Mouse (Mus musculus) brain, embryonic 14.5 days (tissue): ENCODE results near the gene Hnrnpdl. TPM values are rescaled to one million over a fixed set of nuclear protein-coding genes. Genes with fewer than 3 reads are reported as not detected.

Source experiments
- DNase-seq: peaks from one replicate; pipeline ENCODE4 v3.0.0-alpha.2; 2011; ENCODE audit warnings: low read depth
- CTCF ChIP-seq: fragments of 200-500 bp; IDR thresholded peaks from 2 replicates; pipeline ENCODE4 v1.5.1; 2012; ENCODE audit warnings: inconsistent platforms, mild to moderate bottlenecking, moderate library complexity, borderline replicate concordance; ENCODE audit not compliant: insufficient read depth, insufficient read length; ENCODE audit errors: extremely low read depth
- POLR2A ChIP-seq: fragments of 200-500 bp; IDR thresholded peaks from 2 replicates; pipeline ENCODE4 v1.6.1; 2012; ENCODE audit warnings: mild to moderate bottlenecking, inconsistent platforms, borderline replicate concordance; ENCODE audit not compliant: poor library complexity, insufficient read depth, insufficient read length, severe bottlenecking; ENCODE audit errors: extremely low read depth
- polyA plus RNA-seq: library from polyadenylated mRNA; depleted of rRNA; stranded (reverse); fragments of >200 nt; gene quantifications from 2 replicates; pipeline ENCODE4 v1.2.3, GENCODE M21; 2012

Hnrnpdl gene
- polyA plus RNA-seq, 1 experiment = 454 TPM

DNA sequence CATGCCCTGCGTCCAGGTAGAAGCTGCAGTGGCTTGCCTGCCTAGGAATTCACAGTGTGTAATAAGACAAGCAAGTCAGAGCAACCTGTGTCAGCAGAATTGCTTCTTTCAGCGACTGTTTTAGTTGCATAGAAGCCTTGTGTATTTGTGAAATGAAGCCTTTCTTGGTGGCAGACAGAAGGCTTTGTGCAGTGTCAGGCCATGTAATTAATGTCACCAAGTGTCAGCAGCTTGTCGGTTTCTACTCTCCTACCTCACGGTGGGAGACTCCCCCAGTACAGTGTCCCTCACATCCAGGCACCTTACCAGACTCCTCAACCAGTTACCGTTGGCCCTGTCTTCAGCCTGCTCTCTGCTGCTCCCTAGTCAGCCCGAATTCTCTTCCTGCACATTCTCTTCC is 19.9 kb upstream of the Hnrnpdl start:
- no peak for TF ChIP-seq CTCF
- no peak for TF ChIP-seq POLR2A
- peak; percentile 66 for DNase-seq

DNA sequence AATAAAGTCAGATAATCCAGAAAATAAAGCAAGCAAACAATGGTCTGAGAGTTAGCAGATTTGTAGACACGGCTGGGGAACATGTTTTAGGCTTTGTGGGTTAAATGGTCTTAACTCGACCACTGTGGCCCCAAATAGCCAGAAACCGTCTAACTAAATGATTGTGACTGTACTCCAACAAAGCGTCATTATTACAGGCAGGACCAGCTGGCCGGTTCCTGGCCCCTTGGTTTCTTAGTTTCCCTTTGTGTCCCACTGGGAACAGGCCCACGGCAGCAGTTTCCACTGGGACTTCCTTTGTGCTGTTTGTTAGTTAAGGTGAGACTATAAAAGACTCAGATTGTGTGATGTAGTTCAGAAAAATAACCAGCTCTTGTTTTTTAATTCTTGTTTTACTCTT is 19.3 kb upstream of the Hnrnpdl start:
- TF ChIP-seq POLR2A (no peak), CTCF (no peak)
- peak; percentile 55 for DNase-seq

DNA sequence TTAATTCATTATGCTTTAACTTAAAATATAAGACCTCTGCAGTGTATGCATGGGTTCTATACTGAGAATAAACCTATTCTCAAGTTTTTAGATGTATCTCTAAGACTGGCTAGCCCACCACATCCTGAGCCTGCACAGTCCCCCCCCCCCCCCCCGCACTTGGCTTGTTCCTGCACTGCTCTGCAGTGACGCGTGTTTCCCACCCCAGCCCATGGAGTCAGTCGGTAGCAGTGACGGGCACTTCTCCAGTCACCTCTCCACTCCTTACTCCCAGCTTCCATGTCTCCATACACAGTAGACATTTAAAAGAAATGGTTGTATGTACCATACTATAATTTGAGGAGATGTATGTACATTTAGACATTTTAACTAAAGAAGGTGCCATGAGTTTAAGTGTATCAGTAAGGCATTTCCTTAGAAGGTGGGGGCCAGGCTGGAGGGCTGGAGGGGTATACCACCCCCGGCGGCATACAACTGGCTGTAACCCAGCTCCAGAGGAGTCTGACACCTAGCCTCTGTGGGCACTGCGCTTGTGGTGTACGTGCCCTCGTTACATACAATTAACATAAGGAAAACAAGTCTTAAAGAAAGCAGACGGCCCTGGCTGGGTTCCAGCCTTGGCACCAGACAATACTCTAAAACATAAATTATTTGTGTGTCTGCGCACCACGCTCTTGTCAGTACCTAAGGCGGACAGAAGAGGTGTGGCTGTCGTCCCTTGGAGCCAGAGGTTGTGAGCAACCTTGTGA is 18.2 kb upstream of the Hnrnpdl start:
- TF ChIP-seq POLR2A = no peak
- no peak for TF ChIP-seq CTCF
- peak; percentile 87 for DNase-seq

- no peak for DNase-seq
- TF ChIP-seq POLR2A (no peak), CTCF (no peak)
Observed at GRCm38 (mm10) chr5:100055866-100056369, 16.5 kb upstream of the Hnrnpdl start.

- no peak for DNase-seq
- TF ChIP-seq POLR2A = no peak
- TF ChIP-seq CTCF = no peak
Observed at GRCm38 (mm10) chr5:100054807-100055547, 15.5 kb upstream of the Hnrnpdl start.

GRCm38 (mm10) chr5:100052728-100053127 is 13.3 kb upstream of the Hnrnpdl start:
- TF ChIP-seq POLR2A (no peak), CTCF (no peak)
- DNase-seq = no peak

- no peak for TF ChIP-seq POLR2A
- TF ChIP-seq CTCF = no peak
- DNase-seq = no peak
Observed at GRCm38 (mm10) chr5:100049904-100050303, 10.4 kb upstream of the Hnrnpdl start.

GRCm38 (mm10) chr5:100047871-100048270 is 8.4 kb upstream of the Hnrnpdl start:
- no peak for TF ChIP-seq POLR2A
- no peak for TF ChIP-seq CTCF
- DNase-seq = peak; percentile 89

GRCm38 (mm10) chr5:100047143-100047640 is 7.7 kb upstream of the Hnrnpdl start:
- TF ChIP-seq CTCF (no peak), POLR2A (no peak)
- DNase-seq = no peak

DNA sequence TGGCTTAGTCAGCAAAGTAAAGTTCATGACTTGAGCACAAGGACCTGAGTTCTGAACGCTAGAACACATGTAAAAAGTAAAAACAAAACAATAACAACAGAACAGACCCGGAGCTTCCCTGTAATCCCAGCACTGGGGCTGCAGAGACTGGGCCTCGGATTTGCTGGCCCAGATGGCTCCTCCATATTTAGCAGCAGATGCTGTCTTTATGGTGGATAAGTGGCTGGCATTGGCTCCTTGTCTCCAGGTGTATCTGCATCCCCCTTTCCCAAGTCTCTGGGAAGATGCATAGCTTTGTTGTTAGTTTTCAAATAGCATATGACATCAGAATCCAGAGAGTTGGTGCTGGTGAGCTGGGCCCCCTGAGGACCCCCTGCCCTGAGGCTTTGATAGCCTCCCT is 6.6 kb upstream of the Hnrnpdl start:
- TF ChIP-seq POLR2A (no peak), CTCF (no peak)
- peak; percentile 53 for DNase-seq

GRCm38 (mm10) chr5:100044621-100045020 is 5.2 kb upstream of the Hnrnpdl start:
- no peak for DNase-seq
- TF ChIP-seq POLR2A (no peak), CTCF (no peak)
